Mouse (Mus musculus): Measurements from ENCODE around the gene Gm42421.

DNA sequence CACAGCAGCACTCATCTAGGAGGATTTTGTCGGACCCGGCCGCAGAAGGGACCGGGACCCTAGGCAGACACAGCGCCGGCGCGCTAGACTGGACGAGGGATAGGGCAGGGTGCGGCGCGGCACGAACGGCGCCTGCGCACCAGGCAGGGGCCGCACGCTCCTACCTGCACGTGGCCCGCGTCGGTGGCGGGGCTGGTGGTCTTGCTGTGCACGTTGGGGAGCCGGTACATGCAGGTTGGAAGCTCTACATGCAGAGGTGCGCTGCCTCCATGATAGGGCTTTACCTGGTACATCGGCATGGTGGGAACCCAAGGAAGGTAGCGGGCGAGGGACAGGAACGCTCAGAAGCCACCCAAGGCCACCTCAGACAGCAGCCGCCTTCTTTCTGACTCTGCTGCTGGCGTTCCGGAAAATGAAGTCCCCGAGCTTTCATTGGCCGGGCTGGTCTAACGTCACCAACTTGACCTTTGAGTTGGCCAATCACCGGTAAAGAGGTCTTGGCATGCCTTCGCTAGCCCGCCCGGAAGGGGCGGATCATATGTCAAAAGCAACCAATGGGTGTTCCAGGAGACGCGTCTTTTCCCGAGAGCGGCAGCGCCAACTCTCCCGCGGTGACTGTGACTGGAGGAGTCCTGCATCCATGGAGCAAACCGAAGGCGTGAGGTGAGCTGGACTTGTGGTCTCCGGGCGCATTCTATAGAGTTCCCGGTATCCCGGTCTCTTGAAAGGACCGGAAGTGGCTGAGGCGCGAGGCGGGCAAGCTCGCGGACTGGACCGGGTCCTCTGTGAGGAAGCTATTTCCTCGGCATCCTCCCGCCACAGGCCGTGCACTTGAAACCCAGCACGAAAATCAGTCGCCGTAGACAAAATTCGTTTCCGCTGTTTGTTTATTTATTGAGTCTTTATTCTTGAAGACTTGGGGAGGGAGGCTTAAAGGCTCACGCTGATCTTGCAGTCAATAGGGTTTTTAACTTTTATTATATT is 18.3 kb upstream of the Gm42421 start, which contains the start of the genes Aimp2 and Pms2:
- TF ChIP-seq CTCF (IDR thresholded peaks at IDR 0.05; ENCODE audit: low read depth, low read length) (no peak), POLR2A (IDR thresholded peaks at IDR 0.05; ENCODE audit: borderline replicate concordance, low read depth, low read length) (peak; percentile 72; the same call in 1 of the 2 replicates)

All from bone marrow macrophage, adult 2 months (primary cell).